Mouse (Mus musculus) frontal cortex, postnatal 36 days (tissue): ENCODE measurements at regions not wholly inside any gene's neighbourhood (a gene's known extent, or its start where the extent isn't known, plus 50 kb on each side); places are given as distances from the start of the nearest gene placed in this dataset.
A peak's percentile ranks its signal among the peaks of the same experiment; 100 is the strongest.

ENCODE experiments used
- DNase-seq, 2 experiments: peaks; one replicate each; pipeline ENCODE4 v3.0.0; 2022; ENCODE audit warnings: low spot score in 2 of 2

GRCm38 (mm10) chr17:88337649-88338404 is 102.7 kb upstream of the Foxn2 start:
- no peak for DNase-seq

- no peak for DNase-seq
These were observed 99.4 kb upstream of the Foxn2 start for GRCm38 (mm10) chr17:88341141-88341540.

DNA sequence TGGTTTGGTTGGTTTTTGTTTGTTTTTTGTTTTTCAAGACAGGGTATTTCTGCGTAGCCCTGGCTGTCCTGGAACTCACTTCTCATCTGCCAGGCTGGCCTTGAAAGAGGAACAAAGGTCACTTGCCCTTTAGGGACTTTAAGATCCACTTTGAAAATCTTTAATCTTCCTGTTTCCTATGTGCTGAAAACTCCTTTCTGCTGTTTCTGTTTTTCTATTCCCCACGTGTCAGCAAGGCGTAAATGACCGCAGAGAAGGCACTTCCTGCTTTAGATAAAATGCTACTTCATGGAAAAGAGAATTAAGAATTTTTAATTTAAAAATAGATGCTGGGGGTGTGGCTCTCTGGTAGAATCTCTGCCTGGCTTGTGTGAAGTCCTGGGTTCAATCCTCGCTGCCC is 98.9 kb upstream of the Foxn2 start:
- no peak for DNase-seq

DNA sequence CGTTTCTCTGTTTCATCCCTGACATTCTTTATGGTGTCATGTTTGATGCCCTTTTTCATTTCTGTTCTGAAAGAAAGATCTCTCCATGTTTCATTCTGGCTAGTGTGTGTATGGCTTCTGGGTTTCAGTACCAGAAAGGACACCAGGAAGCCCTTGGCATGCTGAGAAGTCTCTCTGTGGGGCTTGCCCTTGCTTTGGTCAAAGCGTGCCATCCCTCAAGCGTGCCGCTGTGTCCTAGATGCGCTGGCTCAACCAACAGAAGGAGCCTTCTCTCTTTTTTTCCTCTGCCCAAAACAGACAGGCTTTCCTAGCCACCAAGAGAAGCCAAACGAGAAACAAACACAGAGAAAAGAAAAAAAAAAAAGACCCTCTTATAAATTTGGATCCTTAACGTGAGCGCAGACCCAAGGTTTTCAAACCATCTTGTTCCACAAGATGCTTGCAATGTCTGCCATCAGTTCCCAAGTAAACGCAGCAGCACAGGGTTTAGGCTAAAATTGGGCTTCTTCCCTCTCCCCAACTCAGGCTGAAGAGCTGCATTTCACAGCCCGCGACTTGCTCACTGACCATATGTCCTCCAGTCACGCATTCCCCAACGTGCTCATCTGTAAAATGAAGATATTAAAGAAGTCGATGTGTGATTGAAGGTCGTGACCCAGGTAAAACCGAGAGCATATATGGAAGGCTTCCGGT is 97.3 kb upstream of the Foxn2 start:
- no peak for DNase-seq

- no peak for DNase-seq
These were observed 95.1 kb upstream of the Foxn2 start for GRCm38 (mm10) chr17:88345433-88345832.

DNA sequence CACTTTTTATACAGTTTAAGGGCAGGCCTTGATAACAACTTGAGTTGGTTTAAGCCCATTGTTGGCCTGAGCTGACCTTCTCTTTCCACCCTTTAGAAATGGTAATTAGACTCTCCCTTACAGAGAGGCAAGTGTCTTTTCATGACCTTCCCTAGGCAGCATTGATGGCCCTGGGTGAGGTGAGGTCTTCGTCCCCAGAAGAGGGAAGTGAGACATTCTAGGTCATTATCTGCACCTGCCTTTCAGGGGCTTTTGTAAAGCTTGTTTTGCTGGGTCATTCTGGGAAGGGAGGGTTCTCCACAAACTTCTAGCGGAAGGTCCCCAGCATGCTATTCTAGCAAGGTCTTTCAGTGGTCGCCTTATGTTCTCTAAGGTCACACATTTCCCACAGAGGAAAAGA is 93.6 kb upstream of the Foxn2 start:
- no peak for DNase-seq

GRCm38 (mm10) chr17:88349825-88350460 is 90.6 kb upstream of the Foxn2 start:
- no peak for DNase-seq

DNA sequence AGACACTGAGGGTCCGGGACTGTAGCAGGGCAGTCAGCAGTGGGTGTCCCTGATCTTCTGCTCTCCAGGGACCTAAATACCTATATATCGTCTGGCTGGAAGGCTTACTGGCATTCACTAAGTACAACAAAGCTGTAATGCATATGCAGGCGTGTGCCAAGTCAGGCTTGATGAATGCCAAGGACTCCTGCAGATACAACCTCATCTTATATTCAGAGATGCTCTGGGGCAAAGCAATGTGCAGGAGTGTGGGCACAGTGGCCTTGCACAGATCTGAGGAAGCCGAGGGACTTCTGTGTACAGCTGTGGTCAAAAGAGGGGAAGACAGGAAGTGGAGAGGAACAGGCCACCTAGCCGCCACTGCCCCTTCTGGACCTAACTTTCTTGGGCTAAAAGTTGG is 89.5 kb upstream of the Foxn2 start:
- DNase-seq, result no peak

DNA sequence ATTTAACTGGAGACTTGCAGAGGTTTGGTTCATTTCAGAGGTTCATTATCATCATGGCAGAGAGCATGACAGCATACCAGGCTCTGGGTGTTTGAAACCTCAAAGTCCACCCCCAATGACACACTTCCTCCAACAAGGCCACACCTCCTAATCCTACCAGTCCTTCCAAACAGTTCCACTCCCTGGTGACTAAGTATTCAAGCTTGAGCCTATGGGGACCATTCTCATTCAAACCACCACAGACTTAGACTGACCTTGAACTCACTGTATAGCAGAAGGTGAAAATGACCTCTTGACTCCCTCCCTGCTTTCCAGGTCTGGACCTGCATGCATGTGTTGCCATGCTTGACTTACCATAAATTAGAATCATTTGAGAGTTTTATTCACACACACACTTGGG is 87.6 kb upstream of the Foxn2 start:
- DNase-seq, result no peak

DNA sequence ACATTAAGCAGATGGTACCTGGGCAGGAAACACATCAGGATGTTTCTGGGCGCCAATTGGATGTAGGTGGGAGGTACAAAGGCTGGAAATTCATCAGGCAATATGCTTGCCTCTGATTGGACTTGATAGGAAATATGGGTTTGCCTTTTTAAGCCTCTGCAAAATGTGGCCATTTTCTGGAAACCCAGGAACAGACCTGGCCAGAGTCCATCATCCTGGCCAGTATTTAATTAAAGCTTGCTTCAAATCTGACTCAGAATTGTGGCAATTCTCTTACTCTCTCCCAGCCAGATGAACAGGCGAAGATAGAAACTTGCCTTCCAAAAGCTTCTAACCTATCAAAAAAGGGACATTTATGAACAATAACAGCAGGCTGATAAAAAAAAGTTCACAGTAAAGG is 79.3 kb upstream of the Foxn2 start:
- no peak for DNase-seq

GRCm38 (mm10) chr17:88362404-88362803 is 78.1 kb upstream of the Foxn2 start:
- no peak for DNase-seq

- no peak for DNase-seq
These were observed 72.6 kb upstream of the Foxn2 start for GRCm38 (mm10) chr17:88367876-88368275.

DNA sequence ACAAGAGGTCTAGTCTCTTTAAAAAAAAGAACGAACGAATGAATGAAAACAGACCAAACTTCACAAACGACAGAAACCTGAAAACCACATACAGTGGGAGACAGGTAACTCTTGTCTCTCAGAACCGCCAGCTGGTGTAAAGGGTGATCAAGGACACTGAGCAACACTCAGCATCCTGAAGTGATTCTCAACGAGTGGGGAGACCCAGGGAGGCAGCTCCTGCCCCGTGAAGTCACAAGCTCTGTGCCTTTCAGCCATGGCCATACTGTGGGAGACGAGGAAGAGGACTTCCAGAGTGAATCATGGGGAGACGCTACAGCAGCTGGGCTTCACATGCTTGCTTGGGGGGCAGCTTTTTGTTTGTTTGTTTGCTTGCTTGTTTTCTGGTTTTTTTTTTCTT is 70.5 kb upstream of the Foxn2 start:
- DNase-seq, result no peak

GRCm38 (mm10) chr17:88370676-88371075 is 69.8 kb upstream of the Foxn2 start:
- no peak for DNase-seq

- DNase-seq, result no peak
These were observed 62.0 kb upstream of the Foxn2 start for GRCm38 (mm10) chr17:88378505-88378904.

- no peak for DNase-seq
These were observed 61.1 kb upstream of the Foxn2 start for GRCm38 (mm10) chr17:88379389-88379788.

DNA sequence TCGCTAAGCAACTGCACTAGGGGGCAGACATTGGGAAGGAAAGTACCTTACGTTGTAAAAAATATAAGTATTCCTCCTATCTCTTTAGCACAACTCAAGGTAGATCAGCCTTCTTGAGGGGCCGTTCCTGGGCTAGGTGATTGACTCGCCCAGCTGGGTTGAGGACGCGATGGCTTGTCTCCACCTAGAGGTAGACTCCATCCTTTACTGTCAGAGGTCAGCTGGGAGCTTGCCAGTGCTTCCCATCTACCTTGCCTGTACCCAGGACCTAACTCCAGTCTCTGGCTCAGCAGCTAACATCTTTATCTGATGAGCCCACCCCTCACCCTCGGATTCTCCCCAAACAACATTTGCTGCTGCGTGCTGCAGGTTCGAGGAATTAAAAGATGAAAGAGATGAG is 59.4 kb upstream of the Foxn2 start:
- no peak for DNase-seq

DNA sequence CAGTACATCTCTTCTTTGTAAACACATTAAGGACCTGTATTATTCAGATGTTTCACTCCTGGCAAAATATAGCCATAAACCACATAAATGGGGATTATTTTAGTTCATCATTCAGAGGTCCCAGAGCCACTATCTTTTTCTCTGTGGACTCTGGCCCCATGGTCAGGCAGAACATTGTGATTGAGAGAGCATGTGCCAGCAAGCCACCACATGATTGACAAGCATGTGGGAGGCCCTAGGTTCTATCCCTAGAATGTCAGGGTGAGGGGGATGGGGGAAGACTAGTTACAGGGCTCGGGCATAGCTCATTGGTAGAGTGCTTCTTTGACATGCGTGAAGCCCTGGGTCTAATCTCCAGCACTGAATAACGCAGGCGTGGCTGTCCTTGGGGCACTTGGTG is 57.1 kb upstream of the Foxn2 start:
- DNase-seq, result no peak

DNA sequence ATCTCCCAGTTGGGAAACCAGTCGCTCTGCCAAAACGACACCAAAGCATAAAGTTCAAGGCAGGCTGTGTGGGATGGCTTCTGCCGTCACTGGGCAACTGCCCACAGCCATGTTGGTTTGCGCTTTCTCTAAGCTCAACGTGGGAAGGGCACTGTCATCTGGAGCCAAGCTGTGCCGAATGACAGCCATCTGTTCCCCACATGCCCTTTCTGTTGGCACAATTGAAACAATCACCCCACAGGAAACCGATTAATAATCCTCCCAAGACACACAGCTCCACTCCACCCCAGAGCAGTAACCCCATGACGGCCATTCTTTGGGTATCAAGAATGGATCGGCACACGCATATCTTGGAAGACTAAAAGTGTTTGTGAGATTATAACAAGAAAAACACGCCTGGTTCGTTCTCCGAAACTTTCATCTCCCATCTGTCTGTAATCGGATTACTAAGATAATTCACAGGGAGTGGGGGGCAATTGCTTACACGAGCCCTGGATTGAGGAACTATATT is 52.0 kb upstream of the Foxn2 start:
- DNase-seq, result peak; percentile 24 to 31

DNA sequence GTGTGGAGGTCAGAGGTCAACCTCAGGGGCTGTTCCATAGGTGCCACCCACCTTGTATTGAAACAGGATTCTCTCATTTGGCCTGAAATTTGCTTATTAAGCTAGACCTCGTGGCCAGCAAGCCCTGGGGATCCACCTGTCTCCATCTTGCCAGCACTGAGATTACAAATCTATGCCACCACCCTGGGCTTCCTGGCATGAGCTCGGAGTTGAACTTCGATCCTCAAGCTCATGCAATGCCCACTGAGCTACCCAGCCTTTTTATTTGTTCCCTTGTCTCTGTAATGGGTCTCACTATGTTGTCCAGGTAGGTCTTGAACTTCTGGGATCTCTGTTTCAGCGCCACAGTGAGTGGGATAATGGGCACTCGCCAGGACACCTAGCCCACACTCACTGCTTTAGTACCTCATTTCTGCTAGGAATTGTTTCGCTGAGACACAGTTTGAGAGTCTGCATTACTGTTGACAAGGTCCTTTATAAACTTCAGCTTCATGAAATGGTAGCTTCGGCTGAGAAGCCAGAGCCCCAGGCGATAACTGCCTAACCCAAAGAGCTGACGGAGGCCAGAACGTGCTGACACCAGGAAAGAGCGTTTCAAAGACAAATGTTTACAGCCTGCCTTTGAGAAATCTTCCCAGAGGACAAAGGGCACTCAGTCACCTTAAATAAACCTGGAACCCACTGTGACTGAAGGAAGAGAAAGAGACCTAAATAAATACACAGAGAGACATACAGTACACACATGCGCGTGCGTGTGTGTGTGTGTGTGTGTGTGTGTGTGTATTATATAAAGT is 50.6 kb upstream of the Foxn2 start:
- DNase-seq, result no peak
